Mouse (Mus musculus) limb, embryonic 13.5 days (tissue): ENCODE data around the gene Slc25a54. TPM values are rescaled to one million over a fixed set of nuclear protein-coding genes. Genes with fewer than 3 reads are reported as not detected.

Source experiments
- microRNA-seq: library from miRNA; unstranded; fragments of <30 nt; microRNA quantifications from one replicate; pipeline ENCODE4, GENCODE M21; 2016
- polyA plus RNA-seq: library from polyadenylated mRNA; unstranded; fragments of >200 nt; fragmentation: Nextera tagmentation; extraction: Ambion mirVana; gene quantifications from 2 replicates; pipeline ENCODE4 v1.2.1, GENCODE M21; 2015

Gene Slc25a54
- polyA plus RNA-seq, 1 experiment from 2014 or later: not detected

Small RNAs within 50 kb of the gene (microRNA-seq; reads per million reads assigned to microRNA genes)
- gene Gm44384: not detected

Other genes with a start within 250 kb of the Slc25a54 start
- gene Stxbp3, start 239.9 kb upstream of the Slc25a54 start, polyA plus RNA-seq: 38.6 and 38.8 TPM in 2 replicates
- 0.09 and 0.23 TPM in 2 replicates for gene Fndc7, start 190.5 kb upstream of the Slc25a54 start, polyA plus RNA-seq
- gene Prpf38b, start 168.7 kb upstream of the Slc25a54 start, polyA plus RNA-seq: 82.3 and 90.7 TPM in 2 replicates
- gene Henmt1, start 140.6 kb upstream of the Slc25a54 start, polyA plus RNA-seq: 0.92 and 1.2 TPM in 2 replicates
- 0.74 TPM in 1 of 2 replicates, not detected in the other for gene Gm9857, start 140.0 kb upstream of the Slc25a54 start, polyA plus RNA-seq
- gene Fam102b, start 52.9 kb upstream of the Slc25a54 start, polyA plus RNA-seq: 7.5 and 7.8 TPM in 2 replicates
- 45.0 and 51.0 TPM in 2 replicates for gene Slc25a24, start 42.7 kb downstream of the Slc25a54 start, polyA plus RNA-seq